Mouse (Mus musculus): ENCODE results near the gene Rap1b. TPM values are rescaled to one million over a fixed set of nuclear protein-coding genes. Genes with fewer than 3 reads are reported as not detected.

Gene Rap1b
- polyA plus RNA-seq, 1 experiment from 2014 or later, result 163 TPM

GRCm38 (mm10) chr10:117772364-117773105 lies 73.3 kb downstream of the Rap1b start:
- H3K4me2 ChIP-seq (ENCODE audit: low read depth, low read length), result no peak overlapping the region
- ATAC-seq, result no peak
- no peak overlapping the region for H3K9ac ChIP-seq (ENCODE audit: low read depth, low read length)
- 97% methylated on average over 17 of the region's 17 CpGs for WGBS
- no peak overlapping the region for H3K4me3 ChIP-seq (ENCODE audit: low read length)
- H3K4me1 ChIP-seq (ENCODE audit: control insufficient read depth, insufficient read depth, low read length), result no peaks in the 10 kb centered on the region
- no peaks in the 10 kb centered on the region for H3K9me3 ChIP-seq (ENCODE audit: control insufficient read depth, low read length)
- peaks cover 33% of the 10 kb centered on the region for H3K36me3 ChIP-seq (ENCODE audit: control insufficient read depth, insufficient read depth, low read length)
- no peaks in the 10 kb centered on the region for H3K27me3 ChIP-seq (replicated peaks; ENCODE audit: control insufficient read depth, insufficient read depth, low read length)
- no peak overlapping the region for H3K27ac ChIP-seq (ENCODE audit: low read length)

- no peak overlapping the region for H3K4me2 ChIP-seq (ENCODE audit: low read depth, low read length)
- no peak for ATAC-seq
- no peaks in the 10 kb centered on the region for H3K4me1 ChIP-seq (ENCODE audit: control insufficient read depth, insufficient read depth, low read length)
- H3K36me3 ChIP-seq (ENCODE audit: control insufficient read depth, insufficient read depth, low read length), result peaks cover 30% of the 10 kb centered on the region
- no peaks in the 10 kb centered on the region for H3K9me3 ChIP-seq (ENCODE audit: control insufficient read depth, low read length)
- 95% methylated on average over 10 of the region's 10 CpGs for WGBS
- H3K9ac ChIP-seq (ENCODE audit: low read depth, low read length), result no peak overlapping the region
- no peak overlapping the region for H3K27ac ChIP-seq (ENCODE audit: low read length)
- no peaks in the 10 kb centered on the region for H3K27me3 ChIP-seq (replicated peaks; ENCODE audit: control insufficient read depth, insufficient read depth, low read length)
- no peak overlapping the region for H3K4me3 ChIP-seq (ENCODE audit: low read length)
Observed at GRCm38 (mm10) chr10:117771131-117771510, 74.7 kb downstream of the Rap1b start.

- Histone ChIP-seq H3K9ac (ENCODE audit: low read depth, low read length) (no peak overlapping the region), H3K36me3 (ENCODE audit: control insufficient read depth, insufficient read depth, low read length) (peaks cover 32% of the 10 kb centered on the region), H3K9me3 (ENCODE audit: control insufficient read depth, low read length) (no peaks in the 10 kb centered on the region), H3K27me3 (replicated peaks; ENCODE audit: control insufficient read depth, insufficient read depth, low read length) (no peaks in the 10 kb centered on the region), H3K4me3 (ENCODE audit: low read length) (no peak overlapping the region), H3K4me2 (ENCODE audit: low read depth, low read length) (no peak overlapping the region), H3K4me1 (ENCODE audit: control insufficient read depth, insufficient read depth, low read length) (no peaks in the 10 kb centered on the region), H3K27ac (ENCODE audit: low read length) (no peak overlapping the region)
- no peak for ATAC-seq
- 94% methylated on average over 18 of the region's 18 CpGs for WGBS
Observed at GRCm38 (mm10) chr10:117770286-117771130, 75.3 kb downstream of the Rap1b start.

GRCm38 (mm10) chr10:117769541-117770285 lies 76.1 kb downstream of the Rap1b start:
- Histone ChIP-seq H3K27me3 (replicated peaks; ENCODE audit: control insufficient read depth, insufficient read depth, low read length) (no peaks in the 10 kb centered on the region), H3K9ac (ENCODE audit: low read depth, low read length) (no peak overlapping the region), H3K36me3 (ENCODE audit: control insufficient read depth, insufficient read depth, low read length) (peaks cover 32% of the 10 kb centered on the region), H3K4me1 (ENCODE audit: control insufficient read depth, insufficient read depth, low read length) (no peaks in the 10 kb centered on the region), H3K9me3 (ENCODE audit: control insufficient read depth, low read length) (no peaks in the 10 kb centered on the region), H3K4me2 (ENCODE audit: low read depth, low read length) (no peak overlapping the region), H3K4me3 (ENCODE audit: low read length) (no peak overlapping the region), H3K27ac (ENCODE audit: low read length) (no peak overlapping the region)
- ATAC-seq, result no peak
- 94% methylated on average over 9 of the region's 9 CpGs for WGBS

GRCm38 (mm10) chr10:117768141-117768440 lies 77.7 kb downstream of the Rap1b start:
- Histone ChIP-seq H3K9me3 (ENCODE audit: control insufficient read depth, low read length) (no peaks in the 10 kb centered on the region), H3K27ac (ENCODE audit: low read length) (no peak overlapping the region), H3K36me3 (ENCODE audit: control insufficient read depth, insufficient read depth, low read length) (peaks cover 27% of the 10 kb centered on the region), H3K27me3 (replicated peaks; ENCODE audit: control insufficient read depth, insufficient read depth, low read length) (no peaks in the 10 kb centered on the region), H3K9ac (ENCODE audit: low read depth, low read length) (no peak overlapping the region), H3K4me3 (ENCODE audit: low read length) (no peak overlapping the region), H3K4me2 (ENCODE audit: low read depth, low read length) (no peak overlapping the region), H3K4me1 (ENCODE audit: control insufficient read depth, insufficient read depth, low read length) (no peaks in the 10 kb centered on the region)
- ATAC-seq, result no peak
- 89% methylated on average over 7 of the region's 7 CpGs for WGBS

GRCm38 (mm10) chr10:117767286-117768140 lies 78.3 kb downstream of the Rap1b start:
- Histone ChIP-seq H3K27ac (ENCODE audit: low read length) (no peak overlapping the region), H3K9me3 (ENCODE audit: control insufficient read depth, low read length) (no peaks in the 10 kb centered on the region), H3K4me2 (ENCODE audit: low read depth, low read length) (no peak overlapping the region), H3K27me3 (replicated peaks; ENCODE audit: control insufficient read depth, insufficient read depth, low read length) (no peaks in the 10 kb centered on the region), H3K4me3 (ENCODE audit: low read length) (no peak overlapping the region), H3K36me3 (ENCODE audit: control insufficient read depth, insufficient read depth, low read length) (peaks cover 25% of the 10 kb centered on the region), H3K4me1 (ENCODE audit: control insufficient read depth, insufficient read depth, low read length) (no peaks in the 10 kb centered on the region), H3K9ac (ENCODE audit: low read depth, low read length) (no peak overlapping the region)
- 86% methylated on average over 10 of the region's 10 CpGs for WGBS
- no peak for ATAC-seq

- no peak overlapping the region for H3K9ac ChIP-seq (ENCODE audit: low read depth, low read length)
- no peaks in the 10 kb centered on the region for H3K27me3 ChIP-seq (replicated peaks; ENCODE audit: control insufficient read depth, insufficient read depth, low read length)
- ATAC-seq, result no peak
- H3K36me3 ChIP-seq (ENCODE audit: control insufficient read depth, insufficient read depth, low read length), result peaks cover 23% of the 10 kb centered on the region
- no peak overlapping the region for H3K4me3 ChIP-seq (ENCODE audit: low read length)
- no peaks in the 10 kb centered on the region for H3K4me1 ChIP-seq (ENCODE audit: control insufficient read depth, insufficient read depth, low read length)
- H3K27ac ChIP-seq (ENCODE audit: low read length), result no peak overlapping the region
- 95% methylated on average over 5 of the region's 5 CpGs for WGBS
- H3K9me3 ChIP-seq (ENCODE audit: control insufficient read depth, low read length), result no peaks in the 10 kb centered on the region
- no peak overlapping the region for H3K4me2 ChIP-seq (ENCODE audit: low read depth, low read length)
Observed at GRCm38 (mm10) chr10:117766896-117767160, 79.0 kb downstream of the Rap1b start.

- Histone ChIP-seq H3K4me1 (ENCODE audit: control insufficient read depth, insufficient read depth, low read length) (no peaks in the 10 kb centered on the region), H3K27me3 (replicated peaks; ENCODE audit: control insufficient read depth, insufficient read depth, low read length) (no peaks in the 10 kb centered on the region)
- WGBS, result 88% methylated on average over 16 of the region's 16 CpGs
Observed at GRCm38 (mm10) chr10:117766111-117766895, 79.5 kb downstream of the Rap1b start.

More at GRCm38 (mm10) chr10:117766111-117766895, 79.5 kb downstream of the Rap1b start:
- Histone ChIP-seq H3K9me3 (ENCODE audit: control insufficient read depth, low read length) (no peaks in the 10 kb centered on the region), H3K9ac (ENCODE audit: low read depth, low read length) (no peak overlapping the region), H3K27ac (ENCODE audit: low read length) (no peak overlapping the region), H3K4me2 (ENCODE audit: low read depth, low read length) (no peak overlapping the region), H3K36me3 (ENCODE audit: control insufficient read depth, insufficient read depth, low read length) (peaks cover 21% of the 10 kb centered on the region), H3K4me3 (ENCODE audit: low read length) (no peak overlapping the region)
- ATAC-seq, result no peak
